Mouse (Mus musculus) gastrocnemius, postnatal 25 days (tissue): ENCODE data around the gene Skp2. TPM values are rescaled to one million over a fixed set of nuclear protein-coding genes. Genes with fewer than 3 reads are reported as not detected.

Experiments
- DNase-seq: peaks from one replicate; pipeline ENCODE4 v3.0.0; 2022
- total RNA-seq, 2 experiments: library from RNA; stranded (reverse); gene quantifications; 1 replicate in 1 of 2; 2 replicates in 1 of 2; pipeline ENCODE4 v1.2.3; 2021

The Skp2 gene
- total RNA-seq, 2 experiments from 2014 or later, result 0.84 to 1.4 TPM

DNA sequence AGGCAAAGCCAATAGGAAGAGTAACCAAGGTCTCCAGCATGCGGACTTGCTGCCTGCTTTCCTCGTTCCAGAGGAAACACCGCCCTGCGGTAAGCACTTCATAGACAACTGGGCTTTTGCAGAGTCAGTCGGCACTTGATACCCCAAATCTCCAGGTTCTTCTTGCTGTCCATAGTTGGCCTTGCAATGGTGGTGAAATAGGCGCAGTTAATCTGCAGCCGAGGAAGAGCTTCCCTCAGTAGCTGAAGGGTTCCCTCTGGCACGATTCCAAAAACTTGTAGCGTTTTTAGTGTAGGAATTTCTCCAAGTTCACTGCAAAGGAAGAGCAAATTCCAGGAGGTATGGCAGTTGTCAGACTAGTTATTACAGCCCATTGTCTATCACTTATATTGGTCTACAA is 41.7 kb downstream of the Skp2 start:
- DNase-seq, result no peak

DNA sequence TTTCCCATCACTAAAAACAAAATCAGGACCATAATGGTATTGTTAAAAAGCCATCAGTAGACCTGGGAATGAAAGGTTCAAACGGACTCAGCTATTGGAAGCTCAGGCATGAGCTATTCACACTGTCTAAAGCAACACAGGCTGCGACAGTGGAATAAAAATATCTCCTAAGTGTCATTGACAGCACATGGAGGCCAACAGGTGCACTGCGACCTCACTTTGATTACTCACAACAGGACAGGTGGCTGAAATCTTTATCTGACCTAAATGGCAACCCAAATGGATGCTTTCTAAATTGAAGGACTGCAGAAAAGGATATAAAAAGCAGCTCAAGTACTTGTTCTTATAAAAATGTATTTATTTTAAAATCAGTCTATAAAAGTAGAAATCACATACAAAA is 43.6 kb downstream of the Skp2 start:
- no peak for DNase-seq

DNA sequence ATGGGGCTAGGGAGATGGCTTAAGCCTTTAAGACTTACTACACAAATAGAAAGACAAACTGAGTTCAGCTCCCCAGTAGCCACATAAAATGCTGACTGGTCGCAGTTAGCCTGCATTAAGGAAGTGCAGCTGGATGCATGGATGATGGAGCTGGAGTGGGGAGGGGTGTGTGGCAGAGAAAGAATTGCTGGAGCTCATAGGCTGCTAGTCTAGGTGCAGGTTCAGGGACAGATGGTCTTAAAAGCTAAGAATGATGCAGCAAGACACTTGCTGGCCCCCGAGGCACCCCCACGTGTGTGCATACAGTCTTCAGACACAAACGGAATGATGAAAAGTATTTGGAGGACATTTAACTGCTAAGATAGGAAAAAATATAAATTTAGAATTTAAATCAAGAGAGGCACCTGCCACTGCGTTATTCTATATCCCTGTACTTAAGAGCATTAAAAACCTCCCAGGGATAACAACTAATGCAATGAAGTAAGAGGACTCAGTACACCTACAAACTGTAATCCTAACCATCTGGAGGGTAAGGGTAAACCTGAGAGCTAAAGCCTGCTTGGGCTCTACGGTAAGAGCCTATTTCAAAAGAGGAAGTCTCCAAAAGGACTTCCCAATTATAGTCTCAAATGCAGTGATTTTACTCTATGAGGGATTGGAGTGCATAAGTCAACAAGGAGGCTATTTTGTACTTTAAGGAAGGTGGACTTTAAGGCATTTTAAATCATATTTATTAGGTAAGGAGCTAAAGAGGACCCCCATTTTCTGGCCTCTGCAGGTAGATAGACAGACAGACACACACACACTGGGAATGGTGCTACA is 44.5 kb downstream of the Skp2 start:
- no peak for DNase-seq

DNA sequence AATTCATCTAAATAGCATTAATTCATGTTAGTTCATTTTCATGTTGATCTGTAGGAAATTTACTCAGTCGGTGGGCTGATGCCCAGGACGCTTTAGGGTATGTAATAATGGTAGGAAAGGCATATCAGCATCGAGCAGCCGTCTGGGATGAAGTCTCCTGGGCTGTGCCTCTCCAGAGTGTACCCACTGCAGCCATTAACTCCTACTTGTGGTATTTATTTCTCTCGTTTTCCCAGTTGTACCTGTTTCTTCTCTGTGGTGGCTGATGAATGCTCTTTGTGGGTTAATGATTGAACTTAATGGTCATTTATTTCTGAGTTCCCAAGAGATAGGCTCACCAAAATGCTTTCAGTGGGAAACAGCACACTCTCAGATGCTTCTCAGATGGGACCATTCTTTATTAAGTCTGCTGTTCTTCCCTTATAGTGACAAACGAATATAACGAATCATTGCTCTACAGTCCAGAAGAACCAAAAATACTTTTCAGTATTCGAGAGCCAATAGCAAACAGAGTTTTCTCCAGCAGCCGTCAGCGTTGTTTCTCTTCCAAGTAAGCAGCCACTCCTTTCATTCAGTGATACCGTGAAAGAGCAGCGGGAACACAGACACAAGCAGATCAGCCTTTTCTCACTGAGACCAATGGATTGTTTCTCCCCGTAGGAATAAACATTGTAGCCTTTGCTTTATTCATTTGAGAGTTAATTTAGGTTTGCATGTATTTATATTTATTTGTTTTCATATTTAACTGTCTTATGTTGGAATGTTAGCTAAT is 48.7 kb downstream of the Skp2 start:
- no peak for DNase-seq

DNA sequence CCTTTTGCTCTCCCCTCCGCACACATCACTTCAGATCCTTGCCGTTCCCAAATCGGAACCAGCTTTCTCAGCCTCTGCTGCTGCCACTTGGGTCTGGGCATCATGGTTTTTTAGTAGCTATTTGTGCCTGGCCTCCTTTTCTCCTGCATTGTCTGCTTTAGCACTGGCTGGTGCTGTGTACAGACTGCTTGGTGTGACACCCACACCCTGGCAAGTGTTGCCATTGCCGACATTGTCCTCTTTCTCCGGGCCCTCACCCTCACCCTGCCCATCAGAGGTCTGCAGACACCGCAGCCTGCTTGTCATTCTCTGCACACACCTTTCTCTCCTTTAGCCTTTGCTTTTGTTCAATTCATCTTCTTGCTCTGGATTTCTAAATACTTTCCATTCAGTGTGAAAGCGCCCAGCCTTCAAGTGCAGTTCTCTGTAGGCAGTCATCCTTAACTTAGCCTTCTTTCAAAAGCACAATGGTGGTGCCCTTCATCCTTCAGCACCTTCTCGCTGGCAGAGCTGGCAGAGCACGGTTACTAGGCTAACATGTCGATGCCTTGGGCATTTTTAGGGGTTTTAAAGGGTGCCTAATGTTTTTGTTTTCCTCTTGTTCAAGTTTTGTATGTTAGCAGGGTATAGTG is 54.7 kb downstream of the Skp2 start:
- no peak for DNase-seq

DNA sequence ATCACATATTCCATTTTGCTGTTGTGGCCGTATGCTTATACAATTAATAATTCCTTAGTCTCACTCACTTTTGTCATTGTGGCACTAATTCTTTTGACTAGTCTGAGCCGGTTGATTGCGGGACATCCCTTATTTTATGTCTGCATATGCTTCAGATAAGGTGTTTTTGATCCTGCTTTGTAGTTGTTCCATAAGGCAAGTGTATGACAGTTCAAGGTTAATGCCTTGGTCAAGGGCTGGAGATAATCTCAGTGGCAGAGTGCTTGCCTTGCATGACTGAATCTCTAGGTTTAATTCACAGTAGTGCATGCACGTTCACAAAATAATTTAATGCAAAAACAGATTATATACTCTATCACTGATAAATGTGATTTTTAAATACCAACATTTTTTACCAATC is 58.4 kb downstream of the Skp2 start:
- no peak for DNase-seq

DNA sequence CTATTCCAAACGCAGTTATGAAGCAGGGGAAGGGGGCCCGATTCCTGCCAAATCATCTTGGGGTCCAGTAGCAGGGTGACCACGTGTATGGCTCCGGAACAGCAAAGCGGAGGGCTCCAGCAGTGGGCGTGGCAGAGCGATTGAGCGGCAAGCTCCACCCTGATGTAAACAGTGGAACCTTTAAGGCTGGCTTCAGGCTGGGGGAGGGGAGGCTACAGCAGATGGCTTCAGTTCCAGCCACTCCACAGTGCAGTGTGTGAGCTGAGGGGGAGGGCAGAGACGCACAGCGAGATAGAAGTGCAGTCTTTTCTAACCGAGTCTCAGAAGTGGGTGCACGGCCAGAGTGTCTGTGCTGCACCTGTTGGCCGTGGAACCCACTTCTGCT is 60.9 kb downstream of the Skp2 start:
- no peak for DNase-seq

DNA sequence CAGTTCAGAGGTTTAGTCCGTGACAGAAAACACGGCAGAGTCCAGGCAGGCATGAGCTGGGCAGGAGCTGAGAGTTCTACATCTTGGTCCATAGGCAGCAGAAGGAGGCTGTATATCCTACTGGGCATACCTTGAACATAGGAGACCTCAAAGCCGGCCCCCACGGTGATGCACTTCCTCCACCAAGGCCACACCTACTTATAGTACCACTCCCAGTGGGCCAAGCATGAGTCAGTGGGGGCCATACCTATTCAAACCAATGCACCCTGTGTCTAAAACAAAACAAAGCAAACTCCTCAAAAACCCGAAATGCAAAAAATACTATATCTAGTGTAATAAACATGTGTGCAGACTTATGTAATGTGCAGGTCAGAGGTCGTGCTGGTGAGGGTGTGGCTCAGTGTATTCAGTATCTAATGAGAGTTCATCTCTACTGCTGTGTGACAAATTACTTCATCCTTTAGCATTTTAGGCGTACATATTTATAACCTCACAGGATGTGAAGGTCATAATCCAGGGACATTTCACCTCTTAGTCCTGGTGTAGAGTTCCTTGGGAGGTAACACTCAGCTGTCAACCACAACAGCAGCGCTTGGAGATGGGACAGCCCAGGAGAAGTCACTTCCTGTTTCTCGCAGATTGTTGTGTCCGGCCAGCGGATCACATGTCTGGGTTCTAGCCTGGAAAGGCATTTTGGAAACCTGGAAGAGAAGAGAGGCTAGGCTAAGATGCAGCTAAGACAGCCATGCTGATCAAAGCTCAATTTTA is 61.4 kb downstream of the Skp2 start:
- no peak for DNase-seq

DNA sequence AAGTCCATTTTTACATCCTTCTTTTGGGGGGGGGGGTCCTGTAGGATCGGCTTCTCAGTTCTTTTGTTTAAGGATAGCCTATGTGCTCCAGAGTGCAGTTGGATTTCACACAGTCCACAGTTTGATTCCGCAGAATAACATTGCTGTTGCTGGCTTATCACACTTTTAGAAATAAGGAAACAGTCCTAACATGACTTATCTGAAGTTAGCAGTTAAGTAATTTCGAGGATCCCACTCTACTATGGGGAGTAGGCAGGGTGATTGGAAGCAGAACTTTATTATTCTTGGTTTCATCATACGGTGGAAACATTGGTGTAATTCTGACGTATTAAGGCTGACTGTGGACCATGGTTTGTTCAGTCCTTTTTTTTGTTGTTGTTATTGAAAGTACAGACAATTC is 64.6 kb downstream of the Skp2 start:
- no peak for DNase-seq

DNA sequence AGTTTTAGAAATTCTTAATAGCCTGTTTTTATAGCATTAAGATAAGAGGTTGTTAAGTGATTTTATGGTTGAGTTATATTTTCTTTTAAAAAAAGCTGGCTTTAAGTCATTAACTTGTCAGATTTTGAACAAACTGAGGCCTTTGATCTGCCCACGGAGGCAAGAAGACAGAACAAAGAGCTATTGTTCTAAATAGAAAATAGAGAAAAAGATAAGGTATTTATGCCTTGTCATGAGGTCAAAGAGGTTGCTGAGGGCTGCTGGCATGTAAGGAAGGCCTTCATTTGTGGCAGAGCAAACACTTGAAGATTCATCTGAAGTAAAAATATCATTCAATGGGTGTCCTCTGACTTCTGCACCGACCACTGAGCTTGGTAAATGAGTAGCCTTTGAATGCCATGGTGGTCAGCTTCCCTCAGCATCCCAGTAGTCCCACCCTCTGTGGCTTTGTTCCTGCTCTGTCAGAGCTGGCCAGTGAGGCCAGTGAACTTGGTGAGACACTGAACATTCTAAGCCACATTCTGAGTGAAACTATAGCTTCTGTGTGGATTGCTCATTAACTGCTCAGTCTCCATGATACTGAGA is 66.0 kb downstream of the Skp2 start:
- no peak for DNase-seq

DNA sequence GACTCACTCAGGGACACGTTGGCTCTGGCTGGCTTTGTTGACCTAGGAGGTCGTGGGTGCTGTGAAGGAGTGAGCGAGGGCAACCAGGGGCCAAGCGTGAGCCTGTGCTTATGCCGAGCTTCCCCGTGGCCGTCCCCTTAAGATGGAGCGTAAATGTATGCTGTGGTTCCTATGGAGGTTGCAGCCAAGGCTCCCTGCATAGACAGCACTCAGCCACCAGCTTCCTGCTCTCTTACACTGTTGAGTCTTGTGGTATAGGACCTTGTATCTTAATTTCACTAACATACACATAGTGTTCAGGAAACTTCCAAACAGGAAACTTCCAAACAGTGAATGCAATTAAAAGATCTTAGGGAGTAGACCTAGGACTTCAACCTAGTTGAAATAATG is 66.5 kb downstream of the Skp2 start:
- no peak for DNase-seq

DNA sequence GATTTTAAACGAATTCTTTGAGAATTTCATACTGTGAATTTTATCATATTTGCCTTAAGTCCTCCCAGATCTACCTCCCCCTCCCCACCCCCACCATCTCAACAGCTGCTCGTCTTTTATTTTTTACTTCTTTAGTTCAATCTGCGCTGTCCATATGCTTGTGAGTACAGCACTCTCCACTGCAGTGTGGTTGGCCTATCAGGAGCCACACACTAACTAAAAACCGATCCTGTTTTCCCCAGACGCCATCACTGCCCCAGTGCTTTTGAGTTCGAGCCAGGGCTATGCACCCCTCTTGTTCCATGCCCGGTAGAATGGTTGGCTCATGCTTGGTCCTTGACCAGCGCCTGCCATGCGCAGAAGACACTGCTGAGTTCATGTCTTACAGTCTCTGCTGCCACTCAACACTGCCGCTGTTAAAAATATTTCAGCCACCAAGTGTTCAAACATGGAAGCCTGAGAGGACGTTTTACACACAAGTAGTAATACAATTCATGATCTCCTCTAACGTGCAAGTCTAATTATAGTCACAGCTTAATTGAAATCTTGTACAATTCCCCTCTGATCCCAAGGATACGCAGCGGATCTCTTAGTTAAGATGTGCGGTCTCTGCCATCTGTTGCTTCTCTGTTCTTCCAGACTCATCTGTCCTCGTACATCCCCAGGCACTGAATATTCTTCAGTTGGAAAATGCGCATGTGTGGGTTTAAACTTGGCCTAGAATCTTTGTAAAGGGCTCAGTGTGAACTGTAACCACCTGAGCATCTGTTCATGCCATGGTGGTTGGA is 67.1 kb downstream of the Skp2 start:
- no peak for DNase-seq

DNA sequence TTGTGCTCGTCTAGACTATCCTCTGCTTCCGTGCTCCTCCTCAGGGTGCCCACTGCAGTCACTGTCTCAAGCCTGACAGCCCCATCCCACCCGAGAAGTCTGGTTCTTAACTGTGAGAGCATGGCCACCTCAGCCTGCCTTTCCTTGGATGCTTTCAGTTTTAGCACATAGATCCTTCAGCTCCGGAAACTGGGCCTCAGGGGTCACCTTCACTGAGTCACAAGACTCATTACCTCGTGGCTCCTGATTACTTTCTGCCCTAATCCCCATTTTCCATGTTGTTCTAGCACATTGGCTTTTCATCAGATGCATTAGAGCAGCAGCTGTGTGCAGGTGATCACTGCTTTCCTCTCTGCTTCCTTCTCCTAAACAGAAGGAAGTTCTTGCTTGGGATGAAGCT is 67.8 kb downstream of the Skp2 start:
- DNase-seq, result no peak

DNA sequence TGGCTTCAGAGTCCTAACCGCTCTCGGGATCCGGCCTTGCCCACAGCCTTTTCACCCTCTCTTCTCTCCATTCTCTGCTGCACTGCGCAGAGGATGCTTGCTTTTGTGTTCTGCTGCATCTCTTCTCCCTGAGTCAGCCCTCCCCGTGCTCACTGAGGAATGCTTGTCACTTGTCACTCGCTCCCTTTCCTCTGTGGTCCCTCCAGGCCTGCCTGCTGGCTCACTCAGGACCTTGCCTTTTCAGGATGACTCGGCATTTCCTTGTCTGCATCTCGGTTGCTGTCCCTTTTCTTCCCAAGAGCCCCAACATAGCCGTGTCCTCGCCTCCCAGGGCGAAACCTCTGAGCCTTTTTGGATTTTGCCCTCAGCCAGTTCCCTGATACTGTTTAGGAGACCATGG is 68.4 kb downstream of the Skp2 start:
- DNase-seq, result no peak

DNA sequence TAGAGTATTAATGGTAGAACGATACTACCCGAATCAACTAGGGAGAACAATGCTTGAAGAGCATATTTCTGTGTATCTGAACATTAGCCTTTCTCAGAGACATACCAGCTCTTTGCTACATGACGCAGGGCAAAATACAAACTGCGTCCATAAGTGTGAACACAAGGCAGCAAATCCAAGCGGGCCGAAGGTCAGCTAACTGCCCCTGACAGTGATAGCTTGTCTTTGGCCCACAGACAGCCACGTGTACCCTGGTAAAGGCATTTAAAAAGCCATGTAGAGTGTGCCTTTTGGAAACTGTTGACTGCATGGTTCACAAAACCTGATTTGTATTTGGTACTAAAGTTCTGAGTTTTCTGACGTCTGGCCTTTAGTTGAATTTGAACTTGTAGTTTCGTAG is 72.5 kb downstream of the Skp2 start:
- DNase-seq, result no peak

DNA sequence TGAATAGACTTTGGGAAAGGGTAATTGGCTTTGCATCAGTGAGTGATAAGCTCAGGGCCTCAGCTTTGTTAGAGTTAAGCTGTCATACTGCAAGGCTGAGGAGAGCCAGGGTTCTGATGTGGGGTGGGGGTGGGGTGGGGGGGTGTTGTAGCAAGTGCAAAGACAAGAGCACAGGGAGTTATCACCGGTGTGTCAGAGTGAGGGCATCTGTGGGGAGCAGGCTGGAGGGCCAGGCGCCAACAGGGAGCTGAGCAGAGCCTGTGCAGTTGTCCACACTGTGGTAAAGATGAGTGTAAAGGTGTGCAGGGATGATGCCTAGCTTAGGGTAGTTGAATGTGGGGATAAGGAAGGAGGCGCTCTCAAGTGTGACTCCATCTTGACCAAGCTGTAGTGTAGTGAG is 73.9 kb downstream of the Skp2 start:
- no peak for DNase-seq

DNA sequence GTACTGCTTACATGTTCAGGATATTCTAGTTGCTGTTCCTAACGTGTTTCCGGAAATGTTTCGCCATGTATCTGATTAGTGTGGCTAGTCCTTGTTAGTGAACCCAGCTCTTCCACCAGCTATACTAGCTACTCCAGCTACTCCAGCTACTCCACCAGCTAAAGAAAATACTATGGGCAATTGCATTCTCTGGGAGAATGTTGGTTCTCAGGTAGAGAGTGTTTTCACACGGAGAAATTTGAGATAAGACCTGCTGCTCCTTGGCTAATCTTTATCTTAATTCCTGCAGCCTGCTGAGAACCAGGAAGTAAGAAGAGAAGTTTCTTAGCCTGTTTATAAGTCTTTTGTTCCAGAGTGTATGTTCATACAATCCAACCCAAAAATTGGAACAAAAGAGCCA is 75.0 kb downstream of the Skp2 start:
- no peak for DNase-seq

DNA sequence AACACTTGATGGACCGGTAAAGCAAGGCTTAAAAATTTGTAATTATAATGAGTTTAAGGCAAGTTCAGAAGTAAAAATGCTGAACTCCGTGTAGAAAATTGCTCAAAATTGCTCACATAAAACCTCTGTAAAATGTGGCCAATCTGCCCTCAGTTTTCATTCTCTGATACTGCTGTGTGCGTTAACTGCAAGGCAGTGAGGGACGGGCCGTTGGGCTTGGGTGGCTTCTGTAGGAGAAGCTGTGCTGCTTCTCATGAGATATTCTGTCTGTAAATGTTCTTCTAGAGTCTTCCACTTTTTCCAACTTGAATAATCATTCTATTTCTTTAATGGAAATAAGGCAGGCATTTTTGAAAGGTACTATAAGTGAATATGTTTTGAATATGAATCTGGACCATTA is 75.6 kb downstream of the Skp2 start:
- DNase-seq, result no peak

DNA sequence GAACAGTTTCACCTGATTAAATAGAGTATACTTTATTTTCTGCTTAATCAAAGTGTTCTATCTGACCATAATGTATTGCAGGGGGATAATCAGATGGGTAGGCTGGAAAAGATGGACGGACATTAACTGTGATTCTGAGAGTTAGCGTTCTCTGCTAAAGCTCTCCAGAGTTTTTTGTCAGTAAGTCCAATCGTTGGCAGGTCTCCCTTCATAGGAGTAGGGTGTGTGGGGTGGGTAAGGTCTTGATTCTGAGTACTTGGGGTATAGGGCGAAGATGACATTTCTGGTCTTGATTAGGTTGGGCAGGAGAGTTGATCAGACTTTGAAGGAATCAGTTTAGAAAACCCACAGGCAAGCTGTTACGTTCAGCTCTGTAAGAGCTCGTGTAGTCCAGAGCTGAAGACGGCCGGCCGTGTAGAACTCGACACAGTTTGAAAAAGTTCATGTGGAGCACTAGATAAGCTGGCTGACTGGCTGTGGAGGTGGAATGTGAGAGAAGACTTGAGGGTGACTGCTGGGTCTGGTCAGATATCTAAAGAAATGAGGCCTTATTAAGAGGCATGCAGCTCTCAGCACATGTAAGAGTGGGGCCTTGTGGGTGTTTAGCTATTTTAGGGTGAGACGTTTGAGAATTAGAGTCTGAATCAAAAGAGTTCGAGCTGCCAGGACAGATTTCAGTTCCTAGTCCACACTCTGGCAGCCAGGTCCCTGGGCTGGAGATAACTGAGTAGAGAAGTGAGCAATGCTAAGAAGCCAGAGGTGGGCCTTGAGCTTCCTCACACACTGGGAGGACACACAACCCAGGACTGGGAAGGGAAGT is 76.5 kb downstream of the Skp2 start:
- DNase-seq, result no peak

DNA sequence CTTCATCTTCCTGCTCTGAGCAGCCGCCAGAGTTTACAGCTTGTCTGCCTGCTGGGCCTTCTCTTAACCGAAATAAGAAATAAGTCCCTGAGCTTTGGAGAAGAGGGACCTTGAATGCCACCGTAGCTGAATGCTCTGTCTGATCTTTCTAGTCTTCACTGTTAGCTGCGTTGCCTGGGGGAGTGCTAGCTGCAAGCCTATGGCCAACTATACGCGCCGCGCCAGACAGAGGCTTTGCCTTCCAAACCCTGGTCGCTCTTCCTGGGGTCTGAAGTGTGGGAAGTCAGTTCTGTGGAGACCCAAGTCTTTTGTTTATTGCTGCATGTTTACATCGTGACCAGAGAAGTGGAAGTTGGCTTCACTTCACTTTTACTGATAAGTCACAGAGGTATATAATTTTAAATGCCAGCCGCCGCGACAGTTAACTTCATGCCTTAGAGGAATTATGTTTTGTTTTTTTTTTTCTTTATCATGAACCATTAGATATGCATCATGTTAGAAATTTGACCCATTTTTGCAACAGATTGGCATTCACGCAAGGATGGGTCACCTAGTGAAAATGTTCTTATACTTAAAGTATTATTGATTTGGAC is 79.5 kb downstream of the Skp2 start:
- DNase-seq, result no peak
